Mouse (Mus musculus): ENCODE data around the gene Olfr1150-ps1.

Gene Olfr1150-ps1

DNA sequence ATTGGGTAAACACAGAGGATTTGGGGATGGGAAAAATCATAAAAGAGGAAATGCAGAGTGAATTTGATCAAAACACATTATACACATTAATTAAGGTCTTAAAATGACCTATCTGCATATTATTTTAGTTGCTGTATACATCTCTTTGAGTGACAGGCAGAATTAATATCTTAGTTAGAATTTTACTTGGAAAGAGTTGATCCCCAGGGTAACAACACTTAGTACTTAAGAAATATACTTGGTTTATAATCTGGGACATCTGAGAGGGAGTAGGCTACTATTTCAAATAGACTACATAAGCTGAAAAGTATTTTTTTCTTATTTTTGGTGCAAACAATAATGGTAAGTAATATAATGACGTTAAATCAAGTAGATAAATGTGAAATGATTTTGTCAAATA is at the start of gene Olfr1150-ps1:
Olfr1150-ps1 (plus strand) TSS at position 301 of the 400 bp plus-strand sequence.
- in situ Hi-C loops (cut with MboI, MseI) = no loop called here

DNA sequence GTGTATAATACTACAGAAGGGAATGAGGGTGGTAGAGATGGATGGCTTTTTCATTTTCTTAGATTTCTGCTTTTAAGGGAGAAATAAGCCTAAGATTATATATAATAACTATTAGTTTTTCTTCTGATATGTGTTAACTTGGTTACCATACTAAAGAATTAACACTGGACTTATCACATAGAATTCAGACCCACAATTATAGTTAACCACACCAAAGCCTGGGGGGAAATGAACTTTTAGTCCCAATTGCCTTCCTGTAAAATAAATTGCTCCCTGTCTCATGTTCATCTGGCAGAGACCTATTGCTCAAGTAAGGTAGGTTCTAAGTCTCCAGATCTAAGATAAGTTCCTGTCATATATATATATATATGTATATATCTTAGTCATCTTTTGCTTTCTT is 43.5 kb upstream of the Olfr1150-ps1 start, which contains the start of gene Olfr1143:
Olfr1143 (plus strand) TSS at position 301 of the 400 bp plus-strand sequence.
- in situ Hi-C loops (cut with MboI, MseI) = no loop called here

DNA sequence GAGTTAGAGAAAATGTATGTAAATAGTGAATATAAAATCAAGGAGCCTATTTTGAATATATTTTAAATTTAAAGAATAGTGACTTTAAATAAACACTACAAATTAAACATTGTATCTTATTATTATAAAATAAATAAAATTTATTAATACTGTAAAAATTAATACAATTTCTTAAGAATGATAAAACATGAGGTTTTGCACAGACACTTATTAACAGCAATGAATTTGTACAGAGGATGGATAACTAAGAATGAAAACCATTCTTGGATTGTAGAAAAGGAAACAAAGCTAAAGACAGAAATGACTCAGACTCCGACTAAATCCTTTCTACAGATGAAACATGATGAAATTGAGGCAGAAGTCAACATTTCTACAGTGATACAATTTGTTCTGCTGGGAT is 34.3 kb upstream of the Olfr1150-ps1 start, which contains the start of gene Olfr1145:
Olfr1145 (plus strand) TSS at position 301 of the 400 bp plus-strand sequence.
- in situ Hi-C loops (cut with MboI, MseI) = no loop called here

DNA sequence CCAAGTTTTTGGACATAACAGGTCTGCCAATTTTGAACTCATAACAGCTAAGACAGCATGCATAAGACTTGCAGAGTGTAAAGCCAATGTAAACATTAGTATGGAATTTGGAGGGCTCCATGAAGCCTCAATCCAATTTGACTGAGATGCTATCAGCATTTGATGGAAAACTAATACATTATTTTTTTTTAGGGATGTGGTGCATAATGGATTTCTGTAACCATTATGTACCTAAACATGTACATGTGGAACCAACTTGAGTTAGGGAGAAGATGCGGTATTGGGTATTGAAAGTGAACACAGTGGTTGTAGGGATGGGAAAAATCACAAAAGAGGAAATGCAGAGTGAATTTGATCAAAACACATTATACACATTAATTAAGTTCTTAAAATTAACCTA is 13.6 kb upstream of the Olfr1150-ps1 start, which contains the start of gene Olfr1148:
Olfr1148 (plus strand) TSS at position 301 of the 400 bp plus-strand sequence.
- in situ Hi-C loops (cut with MboI, MseI) = no loop called here

DNA sequence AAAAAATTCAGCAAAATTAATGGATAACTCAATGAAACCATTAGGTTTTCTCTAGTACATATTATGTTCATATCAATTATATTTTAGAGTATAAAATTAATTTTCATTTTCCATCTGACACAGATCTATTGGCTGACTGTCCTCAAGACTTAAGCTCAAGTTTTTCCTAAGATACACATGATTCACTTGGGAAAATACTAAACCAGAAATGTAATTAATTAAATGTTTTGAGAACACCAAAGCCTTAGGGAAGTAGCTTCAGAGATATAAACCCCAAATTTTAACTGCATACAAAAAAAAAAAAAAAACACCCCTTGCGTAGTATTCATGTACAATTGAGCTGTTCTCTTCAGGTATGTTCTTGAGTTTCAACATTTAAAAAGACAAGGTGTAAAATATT is 11.8 kb downstream of the Olfr1150-ps1 start, which contains the start of gene Olfr1151:
Olfr1151 (plus strand) TSS at position 301 of the 400 bp plus-strand sequence.
- in situ Hi-C loops (cut with MboI, MseI) = no loop called here

DNA sequence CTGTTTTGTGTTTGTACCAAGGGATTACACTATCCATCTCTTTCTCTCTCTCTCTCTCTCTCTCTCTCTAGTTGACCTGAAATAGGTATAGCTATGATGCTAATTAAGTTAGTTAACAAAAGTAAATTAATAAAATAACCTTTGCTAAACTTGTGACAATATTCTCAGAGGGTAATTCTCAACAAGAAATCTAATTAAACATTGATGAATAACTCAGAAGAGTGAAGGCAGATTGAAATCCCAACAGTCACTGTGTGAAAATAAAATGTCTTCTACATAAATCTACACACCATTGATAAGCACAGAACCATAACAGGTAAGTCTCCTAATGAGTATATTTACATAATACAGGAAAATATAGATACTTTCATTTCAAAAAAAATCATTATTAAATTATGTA is 22.4 kb downstream of the Olfr1150-ps1 start, which contains the start of gene Olfr1152:
Olfr1152 (plus strand) TSS at position 301 of the 400 bp plus-strand sequence.
- in situ Hi-C loops (cut with MboI, MseI) = no loop called here

DNA sequence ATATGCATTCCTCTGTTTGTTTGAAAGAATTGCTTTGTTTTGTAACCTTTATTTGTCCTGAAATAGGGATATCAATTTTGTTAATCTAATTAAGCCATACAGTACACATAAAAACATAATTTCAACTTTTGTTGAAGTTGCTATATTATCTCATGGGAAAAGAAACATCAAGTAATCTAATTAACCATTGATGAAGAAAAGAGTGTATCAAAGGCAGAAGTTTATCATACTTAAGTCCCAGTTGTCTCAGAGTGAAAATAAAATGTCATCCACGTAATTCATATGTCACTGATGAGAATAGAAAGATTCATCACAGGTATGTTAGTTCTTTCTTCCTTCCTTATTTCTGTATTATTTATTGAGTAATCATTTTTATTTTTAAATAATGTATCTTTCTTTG is 50.9 kb downstream of the Olfr1150-ps1 start, which contains the start of gene Olfr1153:
Olfr1153 (plus strand) TSS at position 301 of the 400 bp plus-strand sequence.
- in situ Hi-C loops (cut with MboI, MseI) = no loop called here

Data from regulatory T cell (primary cell).